Mouse (Mus musculus) frontal cortex, adult (tissue): ENCODE data around the gene Tomm40.
A peak's percentile ranks its signal among the peaks of the same experiment; 100 is the strongest.

Experiments
- ATAC-seq: cut with Nextera tagmentation; 2 replicates; pipeline ENCODE4 v1.9.2; 2017; ENCODE audit warnings: mild to moderate bottlenecking, moderate library complexity, mixed read lengths; ENCODE audit not compliant: low TSS enrichment

Tomm40 gene

DNA sequence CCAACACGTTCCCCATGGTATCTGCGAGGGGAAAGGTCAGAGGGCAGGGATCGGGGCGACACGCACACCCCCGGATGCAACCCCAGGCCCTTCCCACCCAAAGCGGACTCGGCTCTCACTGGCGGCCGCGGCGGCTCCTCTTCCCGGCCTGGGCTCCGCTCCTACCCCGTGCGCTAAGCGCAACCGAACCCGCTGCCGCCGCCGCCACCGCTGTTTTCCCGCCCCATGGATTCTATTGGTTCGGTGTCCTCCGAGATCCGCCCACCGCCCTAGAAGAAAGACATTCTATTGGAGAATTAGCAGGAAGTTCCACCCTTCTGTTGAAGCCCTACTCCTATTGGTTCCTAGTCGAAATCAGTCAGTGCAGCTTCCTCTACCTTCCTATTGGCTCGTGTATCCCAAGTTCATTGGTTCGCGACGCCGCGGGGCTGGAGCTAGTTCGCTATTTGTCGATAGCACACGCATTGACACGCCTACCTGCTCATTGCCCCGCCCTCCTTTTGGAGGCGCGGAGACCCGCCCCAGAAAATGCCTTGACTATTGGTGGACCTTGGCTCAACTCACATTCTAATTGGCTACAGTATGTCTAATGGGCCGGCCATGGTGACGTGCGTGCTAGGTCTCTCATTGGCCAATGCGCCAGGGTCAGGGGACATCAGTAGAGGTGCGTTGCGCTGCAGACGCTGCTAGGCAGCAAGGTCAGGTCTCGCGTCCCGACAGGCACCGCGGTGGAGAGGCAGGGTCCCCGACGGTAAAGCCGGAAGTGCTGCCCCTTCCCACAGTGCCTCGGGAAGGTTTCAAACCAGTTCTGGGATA is at the start of gene Tomm40:
Gene Tomm40, minus strand, starts transcription at position 200 of the 816 bp plus-strand sequence.
- ATAC-seq = peak; percentile 93

DNA sequence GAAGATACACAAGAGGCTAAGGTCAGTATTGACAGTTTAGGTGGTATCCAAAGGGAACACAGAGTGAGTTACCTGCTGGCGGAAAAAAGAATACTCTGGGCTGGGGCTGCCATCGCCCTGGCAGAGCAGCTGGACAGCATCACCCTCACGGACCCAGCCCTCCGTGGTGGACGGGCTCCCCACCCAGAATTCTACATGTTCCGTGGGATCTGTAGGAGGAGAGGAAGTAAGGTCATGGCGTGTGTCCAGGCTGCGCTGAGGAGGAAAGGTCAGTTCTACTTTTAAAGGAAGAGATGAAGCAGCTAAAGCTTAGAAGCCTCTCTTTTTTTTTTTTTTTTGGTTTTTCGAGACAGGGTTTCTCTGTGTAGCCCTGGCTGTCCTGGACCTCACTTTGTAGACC is 49.3 kb upstream of the Tomm40 start:
- no peak for ATAC-seq

DNA sequence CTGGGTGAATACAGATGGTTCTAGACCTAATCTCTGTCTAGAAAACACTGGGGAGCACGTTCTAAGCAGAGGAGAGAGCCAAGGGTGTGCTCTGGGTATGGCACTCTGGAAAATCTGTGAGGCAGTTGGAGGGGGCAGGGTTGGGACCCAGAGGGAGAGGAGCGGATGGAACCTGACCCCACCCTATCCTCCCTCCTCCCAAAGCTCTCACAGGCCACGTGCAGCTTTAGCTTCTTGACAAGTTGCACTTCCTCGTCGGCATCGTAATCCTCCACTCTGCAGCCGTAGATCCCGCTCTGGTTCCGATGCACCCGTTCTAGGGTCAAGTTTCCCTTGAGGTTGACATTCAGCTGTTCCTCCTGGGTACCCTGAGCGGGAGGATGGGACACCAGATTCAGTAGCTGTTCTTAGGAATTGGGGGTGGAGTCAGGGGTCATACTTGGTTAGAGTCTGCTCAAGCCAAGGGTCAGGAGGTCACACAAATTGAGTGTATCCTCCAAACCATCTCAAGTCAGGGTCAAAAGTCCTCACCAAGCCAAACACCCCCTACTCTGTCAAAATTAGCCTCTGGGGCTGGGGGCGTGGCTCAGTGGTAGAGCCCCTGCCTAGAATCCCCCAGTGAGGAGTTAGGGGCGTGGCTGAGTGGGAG is 48.7 kb upstream of the Tomm40 start:
- no peak for ATAC-seq

DNA sequence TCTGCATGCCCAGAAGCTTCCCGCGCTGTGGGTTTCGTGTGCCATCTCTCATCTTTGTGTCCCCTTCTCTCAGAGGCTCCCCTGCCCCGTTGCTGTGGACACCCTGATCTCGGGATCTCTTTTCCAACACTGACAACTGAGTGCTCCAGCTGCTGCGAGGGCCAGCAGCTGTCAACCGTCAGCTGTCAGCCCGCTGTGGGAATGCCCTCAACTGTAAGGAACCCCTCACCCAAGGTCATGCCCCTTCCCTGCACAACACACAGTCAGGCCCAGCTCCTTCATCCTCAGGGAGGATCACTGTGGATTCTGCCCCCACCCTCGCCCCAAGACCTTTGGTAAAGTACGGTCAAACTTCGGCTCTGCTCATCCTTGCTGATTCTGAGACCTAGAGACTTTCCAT is 47.0 kb upstream of the Tomm40 start:
- no peak for ATAC-seq

DNA sequence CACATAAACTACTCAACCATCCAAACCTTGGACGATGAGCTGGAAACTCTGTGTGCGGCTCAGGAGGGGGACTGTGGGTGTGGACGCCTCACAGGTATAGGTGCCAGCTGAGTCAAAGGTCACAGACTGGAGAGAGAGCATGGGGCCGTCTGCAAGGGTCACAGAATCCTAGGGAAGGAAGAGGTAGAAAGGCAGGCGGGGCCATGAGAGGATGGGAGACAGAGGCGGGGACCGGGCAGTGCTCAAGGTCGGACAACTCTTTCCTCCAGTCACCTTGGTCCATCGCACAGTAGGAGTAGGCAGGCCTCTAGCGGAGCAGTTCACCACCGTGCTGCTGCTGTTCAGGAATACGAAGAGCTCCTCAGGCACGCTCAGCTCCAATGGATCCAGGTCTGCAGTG is 44.8 kb upstream of the Tomm40 start:
- no peak for ATAC-seq

DNA sequence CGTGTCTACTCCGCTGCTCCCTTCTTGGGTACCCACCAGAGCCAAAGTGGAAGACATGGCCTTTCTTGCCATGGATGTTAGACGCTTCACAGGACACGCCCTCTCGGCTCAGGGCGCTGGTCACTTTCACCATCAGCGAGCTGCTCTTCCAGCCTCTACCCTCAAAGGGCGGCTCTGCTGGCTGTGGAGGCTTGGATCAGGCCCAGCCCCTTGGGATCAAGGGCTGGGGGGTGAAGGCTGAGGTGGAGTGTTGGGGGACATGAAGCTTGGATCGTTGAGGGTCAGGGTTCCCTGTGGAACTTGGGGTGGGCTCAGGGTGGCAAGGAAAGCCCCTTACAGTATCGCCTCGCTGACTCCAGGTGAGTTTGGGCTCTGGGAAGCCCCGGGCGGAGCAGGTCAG is 43.4 kb upstream of the Tomm40 start:
- no peak for ATAC-seq

DNA sequence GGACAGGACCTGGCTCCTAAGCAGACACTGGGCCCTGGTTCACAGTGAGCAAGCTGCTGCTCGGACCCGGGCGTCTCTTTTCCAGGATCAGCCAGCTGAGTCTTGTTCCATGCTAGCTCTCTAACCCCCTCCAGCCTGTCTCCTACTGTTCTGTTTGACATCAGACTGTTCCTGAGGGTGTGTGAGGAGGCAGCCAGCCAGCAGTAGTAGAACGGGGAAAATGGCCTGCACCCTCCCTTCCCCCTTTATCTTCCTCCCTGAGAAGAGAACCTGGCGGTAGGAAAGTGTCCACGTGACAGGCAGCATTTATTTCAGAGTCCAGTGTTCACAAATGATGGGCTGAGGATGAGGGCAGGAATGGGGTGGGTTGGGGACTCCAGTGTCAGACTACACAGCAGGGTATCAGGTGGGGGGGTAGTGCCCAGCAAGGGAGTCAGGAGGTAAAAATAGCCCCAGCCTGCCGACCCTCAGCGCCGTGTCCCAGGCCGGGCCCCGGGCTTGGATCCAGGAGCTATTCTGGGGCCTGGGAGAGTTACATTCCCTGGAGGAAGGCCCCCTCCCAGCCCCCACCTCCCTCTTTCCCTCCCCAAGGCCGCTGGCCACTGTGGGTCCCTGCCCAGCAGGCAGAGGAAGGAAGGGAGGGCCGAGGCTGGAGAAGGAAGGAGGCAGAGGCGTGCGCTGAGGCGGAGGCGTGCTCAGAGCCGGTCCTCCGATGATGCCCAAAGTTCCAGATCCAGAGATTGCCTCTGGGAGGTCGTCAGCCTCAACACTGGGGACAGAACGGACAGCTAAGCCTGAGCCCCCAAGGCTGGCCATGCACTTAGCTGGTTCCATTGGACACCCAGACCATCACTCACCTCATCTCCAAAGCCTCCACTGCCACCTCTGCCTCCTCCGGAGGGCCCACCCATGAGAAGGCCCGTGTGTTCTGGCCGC is 40.9 kb upstream of the Tomm40 start:
- no peak for ATAC-seq

DNA sequence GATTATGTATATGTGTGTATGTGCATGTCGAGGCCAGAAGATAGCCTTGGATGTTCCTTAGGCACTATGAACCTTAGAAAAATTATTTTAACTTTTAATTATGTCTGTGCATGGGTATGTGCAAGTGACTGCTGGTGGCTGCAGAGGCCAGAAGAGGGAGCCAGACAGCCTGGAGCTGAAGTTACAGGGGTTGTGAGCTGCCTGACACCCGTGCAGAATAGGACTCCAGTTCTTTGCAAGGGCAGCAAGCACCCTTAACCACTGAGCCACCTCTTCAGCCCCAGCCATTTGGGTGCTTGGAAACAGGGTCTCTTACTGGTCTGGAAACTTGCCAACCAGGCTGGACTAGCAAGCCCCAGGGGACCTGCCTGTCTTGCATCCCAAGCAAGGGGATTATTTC is 39.8 kb upstream of the Tomm40 start:
- no peak for ATAC-seq

DNA sequence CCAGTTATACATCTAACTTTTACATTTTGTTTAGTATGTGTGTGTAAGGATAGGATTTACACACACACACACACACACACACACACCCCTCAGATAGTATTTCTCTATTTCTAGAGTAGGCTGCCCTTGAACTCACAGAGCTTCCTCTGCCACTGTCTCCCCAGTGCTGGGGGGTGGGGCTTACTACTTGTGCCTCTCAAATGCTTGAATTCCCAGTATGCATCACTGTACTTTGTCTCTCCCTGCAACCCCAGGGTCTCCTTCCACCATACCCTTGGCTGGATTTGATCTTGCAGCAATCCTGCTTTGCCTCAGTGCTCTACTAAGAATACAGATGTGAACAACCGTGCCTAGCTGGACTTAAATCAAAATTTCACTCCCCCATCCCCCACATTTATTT is 38.8 kb upstream of the Tomm40 start:
- no peak for ATAC-seq

DNA sequence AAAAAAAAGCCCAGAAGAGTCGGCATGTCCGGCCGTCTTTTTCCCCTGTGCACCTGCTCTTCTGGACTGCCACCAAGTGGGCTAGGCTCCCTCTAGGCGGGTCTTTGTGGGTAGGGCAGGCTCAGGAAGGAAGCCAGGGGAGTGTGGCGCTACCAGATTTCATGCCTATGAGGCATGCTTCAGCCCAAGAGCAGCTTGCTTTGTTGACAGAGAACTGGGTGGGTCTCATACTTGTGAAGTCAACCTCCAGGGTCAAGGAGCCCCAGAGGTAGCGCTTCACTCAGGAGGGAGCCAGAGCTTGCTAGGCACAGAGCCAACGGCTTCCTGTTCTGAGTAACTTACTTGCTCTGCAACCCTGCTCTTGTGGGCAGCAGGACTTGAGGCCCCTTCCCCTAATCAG is 38.3 kb upstream of the Tomm40 start:
- ATAC-seq = no peak

DNA sequence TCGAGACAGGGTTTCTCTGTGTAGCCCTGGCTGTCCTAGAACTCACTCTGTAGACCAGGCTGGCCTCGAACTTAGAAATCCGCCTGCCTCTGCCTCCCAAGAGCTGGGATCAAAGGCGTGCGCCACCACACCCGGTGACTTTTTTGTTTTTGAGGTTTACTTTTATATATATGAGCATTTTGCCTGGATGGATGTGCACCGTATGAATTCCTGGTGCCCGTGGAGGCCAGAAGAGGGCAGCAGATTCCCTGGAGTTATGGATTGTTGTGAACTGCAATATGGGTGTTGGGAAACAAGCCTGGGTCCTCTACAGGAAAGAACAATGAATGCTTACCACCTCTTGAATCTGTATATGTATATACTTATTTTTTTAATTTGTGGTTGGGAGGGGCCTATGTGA is 37.4 kb upstream of the Tomm40 start:
- no peak for ATAC-seq

DNA sequence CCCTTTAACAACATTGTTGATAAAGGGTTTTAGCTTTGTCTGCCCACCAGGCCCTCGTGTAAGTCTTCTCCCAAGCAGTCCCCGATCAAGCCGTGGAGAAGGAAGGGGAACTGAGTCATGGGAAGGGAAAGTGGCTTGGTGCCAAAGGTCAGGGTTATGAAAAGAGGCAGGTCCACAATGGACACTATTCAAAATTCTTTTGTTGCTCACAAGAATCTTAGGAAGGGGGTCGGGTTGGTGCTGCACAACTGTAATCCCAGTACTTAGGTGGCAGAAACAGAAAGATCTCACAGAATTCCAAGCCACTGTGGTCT is 35.8 kb upstream of the Tomm40 start:
- no peak for ATAC-seq

DNA sequence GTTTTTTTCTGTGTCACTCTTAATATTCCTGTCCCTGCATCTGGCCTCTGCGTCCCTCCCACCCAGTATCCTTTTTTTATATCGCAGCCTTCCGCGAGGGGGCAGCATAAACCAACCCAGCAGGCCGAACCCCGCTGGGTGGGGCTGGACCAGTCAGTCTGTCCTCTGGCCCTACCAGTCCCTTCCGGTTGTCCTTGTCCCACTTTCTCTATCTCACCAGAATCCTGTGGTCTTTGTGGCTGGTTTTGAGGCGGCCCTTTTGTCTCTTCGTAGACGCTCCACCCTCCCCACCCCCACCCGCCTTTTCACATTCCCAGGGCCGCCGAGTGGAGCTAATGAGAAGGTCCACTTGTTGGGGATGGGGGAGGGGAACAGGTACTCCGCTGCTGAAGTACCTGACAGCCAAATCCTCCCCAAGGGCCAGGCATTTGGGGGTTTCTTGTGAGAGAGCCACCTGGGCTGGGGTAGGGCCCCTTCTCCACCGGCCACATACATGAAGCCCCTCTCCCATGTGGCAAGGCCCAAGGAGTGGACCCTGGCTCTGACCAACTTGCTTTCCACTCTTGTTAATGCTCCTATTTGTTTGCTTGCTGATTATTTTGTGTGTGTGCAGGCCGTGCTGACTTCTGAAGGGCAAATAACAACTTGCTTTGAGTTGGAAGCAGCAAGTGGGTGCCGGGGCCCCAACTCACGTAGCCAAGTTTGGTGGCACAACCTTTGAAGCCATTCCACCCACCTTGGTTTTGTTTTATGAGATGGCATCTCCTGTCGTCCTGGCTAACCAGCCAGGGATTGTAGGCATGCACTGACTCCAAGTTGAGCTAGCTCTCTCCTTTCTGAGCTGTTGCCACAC is 35.2 kb upstream of the Tomm40 start, which contains the start of gene Nectin2:
Gene Nectin2, minus strand, starts transcription at position 267 of the 853 bp plus-strand sequence.
- ATAC-seq = peak; percentile 76

DNA sequence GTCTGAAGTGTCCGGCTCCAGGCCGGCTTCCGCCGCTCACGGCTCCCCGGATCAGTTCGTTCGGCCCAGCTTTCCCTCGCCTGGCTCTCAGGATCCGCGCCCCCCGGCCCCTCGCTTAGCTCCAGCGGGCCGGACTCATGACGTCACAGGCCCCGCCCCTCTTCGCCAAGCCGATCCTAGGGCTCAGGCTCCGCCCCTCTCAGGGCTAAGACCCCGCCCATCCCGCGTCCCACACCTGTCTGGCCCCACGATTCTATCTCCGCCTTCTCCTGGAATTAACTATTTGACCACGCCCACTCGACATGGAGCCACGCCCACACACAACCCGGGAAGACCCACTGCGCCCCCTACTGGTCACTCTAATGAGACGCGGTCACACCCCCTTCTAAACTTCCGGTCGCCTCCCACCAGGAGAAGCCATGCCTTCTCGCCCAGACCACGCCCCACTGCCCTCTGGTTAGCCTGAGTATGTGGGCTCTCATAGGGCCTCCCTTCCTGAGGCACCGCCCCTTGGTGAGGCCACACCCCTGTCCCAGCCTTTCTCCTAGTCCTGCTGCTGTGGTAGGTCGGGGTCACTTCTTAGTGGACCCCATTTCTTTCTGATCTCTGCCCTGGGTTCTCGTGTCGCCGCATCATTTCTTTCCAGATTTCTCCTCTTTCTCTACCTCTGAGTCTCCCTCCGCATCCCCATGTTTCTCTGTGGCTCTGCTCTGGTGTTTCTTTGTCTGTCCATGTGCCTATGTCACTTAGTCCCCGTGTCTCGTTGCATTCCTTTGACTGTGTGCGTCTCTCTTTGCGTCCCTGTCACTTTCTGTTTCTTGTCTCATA is 34.4 kb upstream of the Tomm40 start:
- ATAC-seq = peak; percentile 86

DNA sequence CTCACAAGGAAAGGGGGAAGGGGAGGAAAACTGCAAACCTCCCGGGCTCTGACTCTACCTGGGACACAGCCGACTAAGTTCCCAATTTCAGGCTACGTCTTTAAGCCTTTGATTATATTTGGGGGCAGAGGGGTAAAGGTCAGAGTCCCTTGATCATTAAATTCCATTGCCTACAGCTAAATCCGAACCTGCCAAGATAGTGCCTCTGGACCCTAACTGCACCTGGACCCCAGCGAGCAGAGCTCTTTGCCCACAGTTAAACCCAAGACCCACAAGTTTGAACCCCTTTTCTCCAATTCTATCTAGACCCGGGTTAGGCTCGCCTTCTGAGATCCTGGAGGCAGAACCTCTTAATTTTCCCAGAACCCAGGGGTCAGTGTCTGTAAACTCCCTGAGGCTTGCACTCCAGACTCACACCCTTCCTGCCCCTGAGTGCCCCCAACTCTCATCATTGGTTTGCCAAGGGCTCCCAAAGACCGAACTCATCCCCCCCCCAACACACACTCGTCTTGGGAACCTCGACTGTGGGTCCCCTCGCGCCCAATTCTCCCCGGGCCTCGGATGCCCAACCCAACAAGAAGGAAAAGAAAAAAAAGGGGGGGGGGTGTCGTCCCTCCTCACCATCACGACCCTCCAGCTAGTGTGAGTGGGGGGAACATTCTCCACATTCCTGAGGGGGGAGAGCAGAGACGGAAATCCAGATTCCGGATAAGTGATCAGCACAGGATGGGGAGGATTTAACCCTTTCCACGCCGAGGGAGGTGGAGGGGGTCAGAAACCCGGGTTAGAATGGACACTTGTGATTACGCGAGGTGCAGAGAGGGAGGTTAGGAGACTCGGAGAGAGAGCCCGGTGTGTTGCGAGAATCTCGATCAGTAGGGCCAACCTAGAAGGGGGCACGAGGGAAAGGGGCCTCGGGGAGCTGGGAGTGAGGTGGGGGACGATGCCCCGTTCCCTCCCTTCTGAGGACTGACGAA is 33.3 kb upstream of the Tomm40 start:
- no peak for ATAC-seq

DNA sequence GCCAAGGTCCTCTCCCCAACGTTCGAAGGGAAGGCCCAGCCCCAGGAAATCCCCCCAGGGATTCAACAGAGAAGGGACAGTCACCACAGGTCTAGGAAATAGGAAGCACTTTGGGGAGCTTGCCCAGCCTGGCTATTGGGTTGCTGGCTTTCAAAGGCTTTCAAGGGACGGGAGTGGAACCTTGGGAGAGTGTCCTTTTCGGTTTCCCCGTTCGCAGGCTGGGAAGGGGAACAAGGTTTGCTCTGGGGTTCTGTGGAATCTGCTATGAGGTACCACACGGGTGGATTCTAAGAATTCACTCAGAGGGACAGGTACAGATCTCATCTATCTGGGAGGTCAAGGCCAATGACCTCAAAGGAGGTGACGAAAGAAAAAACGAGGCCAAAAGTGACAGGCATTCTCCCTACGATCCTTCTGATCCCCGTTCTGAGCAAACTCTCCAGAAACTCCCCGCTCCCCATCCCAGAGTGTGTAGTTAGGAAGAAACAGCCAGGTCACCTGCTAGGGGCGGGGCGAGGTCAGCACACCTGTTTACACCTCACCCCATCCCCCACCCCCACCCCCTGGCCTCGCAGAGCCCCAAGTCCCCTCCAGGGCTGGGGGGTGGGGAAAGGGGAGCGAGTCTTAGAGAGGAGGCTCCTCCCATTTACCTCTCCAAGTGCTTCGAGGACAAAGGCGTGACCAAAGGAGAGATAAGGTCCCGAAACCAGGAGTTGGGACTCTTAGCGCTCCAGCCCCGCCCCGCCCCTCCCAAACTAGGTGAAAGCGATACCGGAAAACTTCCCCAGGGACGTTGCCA is 32.4 kb upstream of the Tomm40 start:
- no peak for ATAC-seq

DNA sequence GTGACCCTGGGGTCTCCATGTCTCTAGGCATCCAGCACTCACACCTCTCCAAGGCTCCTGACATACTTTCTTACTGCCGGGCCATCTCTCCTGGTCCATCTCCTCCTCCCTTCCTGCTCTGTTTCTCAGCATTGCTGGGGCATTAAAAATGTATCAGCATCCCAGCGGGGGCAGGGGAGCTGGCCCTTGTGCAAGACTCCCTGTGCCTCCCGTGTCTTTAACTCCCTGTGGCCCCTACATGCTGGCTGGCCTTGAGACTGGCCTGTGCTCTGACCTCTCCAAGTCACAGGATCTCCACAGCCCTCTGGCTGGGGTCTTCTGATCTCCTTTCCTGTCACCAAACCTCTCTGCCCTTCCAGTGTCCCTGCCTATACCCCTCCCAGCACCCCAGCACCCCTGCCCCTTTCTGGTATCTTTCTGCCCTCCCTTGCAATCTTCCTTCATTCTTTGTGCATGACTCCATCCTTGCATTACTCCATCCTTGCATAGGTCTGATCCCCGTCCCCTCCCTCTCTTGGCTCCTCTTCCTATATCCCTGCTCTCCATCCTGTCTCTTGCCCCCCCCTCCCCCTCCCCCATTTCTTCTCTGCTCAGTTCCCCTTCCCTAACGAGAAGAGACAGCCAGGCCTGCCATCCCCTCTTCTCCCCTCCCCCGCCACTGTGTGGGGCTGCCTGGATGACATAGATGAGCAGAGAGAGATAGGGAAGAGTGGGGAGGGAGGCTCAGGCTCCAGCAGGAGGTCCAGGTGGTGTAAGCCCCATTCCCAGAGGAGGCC is 31.4 kb upstream of the Tomm40 start:
- ATAC-seq = no peak

DNA sequence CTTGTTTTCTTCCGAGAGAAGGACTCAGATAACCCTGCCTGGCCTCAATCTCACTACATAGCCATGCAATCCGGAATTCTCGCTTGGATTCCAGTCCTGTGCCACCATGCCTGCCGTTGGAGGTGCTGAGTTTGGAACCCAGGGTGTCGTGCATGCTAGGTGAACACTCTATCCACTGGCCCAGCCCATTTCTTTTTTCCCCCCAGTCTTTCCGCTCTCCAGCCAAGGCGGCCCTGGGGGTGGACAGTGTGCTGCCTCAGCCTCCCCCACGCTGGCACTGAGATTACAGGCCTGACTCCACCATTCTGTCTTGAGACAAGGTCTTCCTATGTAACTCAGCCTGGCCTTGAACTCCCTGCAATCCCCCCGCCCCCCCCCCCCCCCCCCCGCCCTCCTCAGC is 30.7 kb upstream of the Tomm40 start:
- no peak for ATAC-seq
